Mouse (Mus musculus): ENCODE results near the gene Osgep. TPM values are rescaled to one million over a fixed set of nuclear protein-coding genes. Genes with fewer than 3 reads are reported as not detected.
A peak's percentile ranks its signal among the peaks of the same experiment; 100 is the strongest.
"Not testable (repeated sequence)": the region's sequence is repeated elsewhere in the genome, so short reads cannot be mapped to it uniquely, and the experiment has no call there.

The Osgep gene
- polyA plus RNA-seq (2015; fragmentation: Nextera tagmentation; extraction: Ambion mirVana) = 122 and 125 TPM in 2 replicates

GRCm38 (mm10) chr14:50924281-50925064 lies at the start of gene Osgep, which contains the start of gene Apex1:
Gene Osgep (minus strand): TSS chr14:50924893.
Gene Apex1 (plus strand): TSS chr14:50924968.
- Histone ChIP-seq H3K36me3 (peaks cover 41% of the 10 kb centered on the region), H3K9me3 (no peaks in the 10 kb centered on the region), H3K4me1 (replicated peaks) (peaks cover 46% of the 10 kb centered on the region), H3K9ac (peak within 1 kb of the TSS; percentile 84), H3K4me2 (peak within 1 kb of the TSS; percentile 87), H3K27me3 (no peaks in the 10 kb centered on the region), H3K27ac (replicated peaks) (peak within 1 kb of the TSS; percentile 93), H3K4me3 (peak within 1 kb of the TSS; percentile 78)
- peak; percentile 96 for ATAC-seq (ENCODE audit: low read depth)
- WGBS = under 1% methylated on average over 57 of the region's 57 CpGs

- H3K4me1 ChIP-seq (replicated peaks) = peaks cover 20% of the 10 kb centered on the region
- no peak overlapping the region for H3K4me2 ChIP-seq
- H3K9me3 ChIP-seq = no peaks in the 10 kb centered on the region
- no peaks in the 10 kb centered on the region for H3K27me3 ChIP-seq
- H3K9ac ChIP-seq = no peak overlapping the region
- 50% methylated on average over 4 of the region's 4 CpGs for WGBS
- H3K36me3 ChIP-seq = no peaks in the 10 kb centered on the region
- H3K4me3 ChIP-seq = no peak overlapping the region
- no peak for ATAC-seq (ENCODE audit: low read depth)
- H3K27ac ChIP-seq (replicated peaks) = no peak overlapping the region
Measured at GRCm38 (mm10) chr14:50973700-50974099, 49.0 kb upstream of the Osgep start.

- not testable (repeated sequence) for H3K9me3 ChIP-seq; H3K36me3 ChIP-seq; H3K27ac ChIP-seq (replicated peaks); H3K4me2 ChIP-seq; H3K4me3 ChIP-seq; H3K9ac ChIP-seq; ATAC-seq (ENCODE audit: low read depth); H3K27me3 ChIP-seq
- WGBS = 96% methylated on average over 5 of the region's 5 CpGs
- H3K4me1 ChIP-seq (replicated peaks) = peaks cover 23% of the 10 kb centered on the region
Measured at GRCm38 (mm10) chr14:50973054-50973453, 48.4 kb upstream of the Osgep start.

DNA sequence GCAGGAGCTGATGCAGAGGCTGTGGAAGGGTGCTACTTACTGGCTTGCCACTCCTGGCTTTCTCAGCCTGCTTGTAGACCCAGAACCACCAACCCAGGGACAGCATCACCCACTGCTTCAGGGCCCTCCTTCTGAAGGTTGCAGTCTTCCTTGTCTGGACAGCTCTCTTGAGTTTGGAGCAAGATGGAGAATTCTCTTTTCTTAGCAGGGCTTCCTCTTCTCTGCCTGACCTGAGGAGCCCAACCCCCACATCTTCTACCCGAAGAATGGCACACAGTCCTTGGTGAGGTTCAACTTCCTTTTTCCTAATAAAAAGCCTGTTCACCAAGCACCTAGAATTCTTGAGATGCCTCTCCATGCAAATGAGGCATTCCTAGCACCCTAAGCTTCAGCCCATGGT lies 46.1 kb upstream of the Osgep start:
- Histone ChIP-seq H3K36me3 (no peaks in the 10 kb centered on the region), H3K4me3 (no peak overlapping the region), H3K27ac (replicated peaks) (no peak overlapping the region), H3K4me1 (replicated peaks) (peaks cover 16% of the 10 kb centered on the region), H3K9ac (no peak overlapping the region), H3K27me3 (no peaks in the 10 kb centered on the region), H3K9me3 (no peaks in the 10 kb centered on the region), H3K4me2 (no peak overlapping the region)
- WGBS = 70% methylated on average over 1 of the region's 1 CpGs
- ATAC-seq (ENCODE audit: low read depth) = no peak

DNA sequence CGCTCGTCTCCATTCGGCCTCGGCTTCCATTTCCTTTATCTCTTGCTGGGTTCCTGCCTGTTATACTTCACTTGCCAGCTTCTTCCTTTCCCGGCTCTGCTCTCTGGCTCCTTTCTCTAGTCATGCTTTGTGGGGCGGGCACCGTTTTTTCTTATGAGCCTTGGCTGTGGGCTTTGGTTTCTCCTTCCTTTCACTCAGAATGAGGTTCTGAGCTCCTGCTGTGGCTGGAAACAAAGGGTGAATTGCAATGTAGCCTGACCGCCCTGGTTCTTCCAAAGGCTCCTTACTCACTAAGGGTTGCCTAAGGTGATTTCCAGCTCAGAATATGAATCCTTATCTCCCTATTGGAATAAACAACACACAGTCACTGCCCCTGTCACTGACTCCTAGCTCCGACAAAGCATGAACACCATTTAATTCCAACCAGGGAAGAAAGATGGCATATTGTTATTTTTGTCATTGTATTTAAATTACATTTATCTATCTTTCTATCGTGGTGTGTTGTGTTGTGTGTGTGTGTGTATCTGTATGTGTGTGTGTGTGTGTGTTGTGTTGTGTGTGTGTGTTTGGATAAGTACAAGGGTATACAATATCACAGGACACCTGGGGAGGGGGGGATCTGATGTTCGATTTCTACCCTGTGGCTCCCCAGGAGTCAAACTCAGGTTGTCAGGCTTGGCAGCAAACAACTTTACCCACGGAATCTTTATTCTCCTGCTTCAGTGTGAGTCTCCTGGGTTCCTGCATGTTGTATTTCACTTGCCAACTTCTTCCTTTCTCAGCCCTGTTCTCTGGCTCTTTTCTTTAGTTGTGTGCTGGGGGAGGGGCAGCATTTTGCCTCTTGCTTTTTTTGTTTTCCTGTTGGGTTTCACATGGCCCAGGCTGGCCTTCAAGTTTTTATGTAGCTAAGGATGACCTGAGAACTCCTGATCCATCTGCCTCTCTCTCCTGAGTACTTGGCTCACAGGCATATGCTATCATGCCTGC lies 45.2 kb upstream of the Osgep start:
- ATAC-seq (ENCODE audit: low read depth) = peak; percentile 61; the same call in 1 of the 2 replicates
- peaks cover 16% of the 10 kb centered on the region for H3K4me1 ChIP-seq (replicated peaks)
- no peak overlapping the region for H3K27ac ChIP-seq (replicated peaks)
- 16% methylated on average over 12 of the region's 12 CpGs for WGBS
- H3K27me3 ChIP-seq = no peaks in the 10 kb centered on the region
- no peaks in the 10 kb centered on the region for H3K9me3 ChIP-seq
- peak overlapping the region; percentile 18; the same call in 1 of the 2 replicates for H3K4me2 ChIP-seq
- no peak overlapping the region for H3K4me3 ChIP-seq
- H3K9ac ChIP-seq = no peak overlapping the region
- no peaks in the 10 kb centered on the region for H3K36me3 ChIP-seq

DNA sequence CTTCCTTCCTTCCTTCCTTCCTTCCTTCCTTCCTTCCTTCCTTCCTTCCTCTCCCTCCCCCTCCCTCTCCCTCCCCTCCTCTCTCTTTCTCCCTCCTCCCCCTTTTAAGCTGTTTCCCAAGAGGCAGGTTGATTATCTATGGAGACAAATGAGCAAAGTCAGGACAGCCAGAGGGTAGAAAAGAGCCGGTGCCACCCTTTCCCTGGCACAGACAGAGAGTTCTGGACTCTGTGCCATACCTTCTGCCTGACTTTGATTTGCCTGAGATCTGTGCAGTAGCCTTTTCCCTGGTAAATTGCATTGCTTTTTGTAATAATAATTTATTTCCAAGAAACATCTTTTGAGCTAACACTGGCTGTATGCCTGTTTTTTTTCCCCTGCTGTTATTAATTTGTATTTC lies 44.3 kb upstream of the Osgep start:
- no peaks in the 10 kb centered on the region for H3K36me3 ChIP-seq
- H3K9ac ChIP-seq = no peak overlapping the region
- ATAC-seq (ENCODE audit: low read depth) = no peak
- H3K9me3 ChIP-seq = no peaks in the 10 kb centered on the region
- no peak overlapping the region for H3K27ac ChIP-seq (replicated peaks)
- 7% methylated on average over 1 of the region's 1 CpGs for WGBS
- H3K4me3 ChIP-seq = no peak overlapping the region
- no peaks in the 10 kb centered on the region for H3K27me3 ChIP-seq
- peaks cover 16% of the 10 kb centered on the region for H3K4me1 ChIP-seq (replicated peaks)
- H3K4me2 ChIP-seq = peak overlapping the region; percentile 18; the same call in 1 of the 2 replicates

DNA sequence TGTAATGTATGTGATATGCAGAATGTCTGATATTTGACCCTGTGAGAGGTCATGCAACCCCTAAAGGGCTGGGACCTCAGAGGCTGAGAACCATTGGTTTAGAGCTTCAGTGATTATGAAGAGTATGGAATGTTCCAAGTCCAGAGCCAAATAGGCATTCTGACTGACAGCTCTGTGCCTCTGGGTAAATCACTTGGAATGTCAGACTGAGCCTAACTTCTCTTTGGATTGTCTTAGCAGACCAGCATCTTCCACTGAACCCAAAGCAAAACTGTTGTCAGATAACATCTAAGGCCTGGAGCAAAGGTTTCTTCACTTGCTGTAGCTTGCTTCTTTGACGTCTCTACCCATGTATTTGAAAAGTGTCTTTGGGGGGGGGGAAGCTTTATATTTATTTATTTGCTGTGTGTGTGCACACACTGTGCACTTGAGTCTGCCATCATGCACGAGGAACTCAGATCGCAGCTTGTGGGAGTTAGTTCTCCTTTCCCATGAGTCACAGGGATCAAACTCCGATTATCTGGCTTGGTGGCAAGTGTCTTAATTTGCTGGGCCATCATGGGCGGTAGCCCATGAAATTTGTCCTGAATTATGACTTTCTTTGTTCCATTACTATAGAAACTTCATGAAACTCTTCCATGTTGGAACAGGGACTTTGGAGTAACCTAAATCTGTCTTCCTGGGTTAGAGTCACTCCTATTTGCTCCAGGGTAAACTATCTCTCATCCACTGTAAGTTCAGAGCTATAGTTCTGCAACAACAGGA lies 43.7 kb upstream of the Osgep start:
- Histone ChIP-seq H3K27me3 (no peaks in the 10 kb centered on the region), H3K9ac (no peak overlapping the region), H3K36me3 (no peaks in the 10 kb centered on the region), H3K9me3 (no peaks in the 10 kb centered on the region), H3K4me3 (no peak overlapping the region), H3K27ac (replicated peaks) (no peak overlapping the region), H3K4me1 (replicated peaks) (peaks cover 16% of the 10 kb centered on the region), H3K4me2 (no peak overlapping the region)
- ATAC-seq (ENCODE audit: low read depth) = no peak
- 63% methylated on average over 5 of the region's 5 CpGs for WGBS

DNA sequence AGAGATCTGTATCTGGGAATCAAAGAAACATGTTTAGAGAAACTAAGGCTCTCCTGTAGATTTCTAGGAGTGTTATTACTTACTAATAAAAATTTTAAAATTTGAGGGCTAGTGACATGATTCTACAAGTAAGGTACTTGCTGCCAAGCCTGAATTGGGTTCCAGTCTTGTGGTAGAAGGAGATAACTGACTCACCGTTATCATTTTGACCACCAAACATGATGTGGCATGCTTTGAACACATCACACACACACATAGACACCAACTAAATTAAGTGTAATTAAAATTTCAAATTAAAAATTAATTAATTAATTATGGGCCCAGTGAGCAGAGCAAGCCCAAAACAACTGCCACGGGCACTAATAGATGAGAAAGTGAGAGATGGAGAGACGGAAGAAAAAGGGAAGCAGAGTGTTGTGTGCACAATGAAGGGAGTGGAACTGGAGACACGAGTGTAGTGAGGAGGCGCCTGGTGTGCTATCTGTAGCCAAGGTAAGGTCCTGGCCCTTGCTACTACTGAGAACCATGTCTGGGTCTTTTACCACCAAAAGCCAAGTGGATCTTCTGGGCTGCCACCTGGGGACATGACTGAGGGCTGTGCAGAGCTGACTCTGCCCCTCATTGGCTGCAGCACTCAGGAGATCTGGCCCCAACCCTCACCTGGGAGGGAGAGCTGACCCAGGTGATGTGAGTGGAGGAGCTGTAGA lies 33.7 kb upstream of the Osgep start:
- 94% methylated on average over 5 of the region's 5 CpGs for WGBS
- H3K4me2 ChIP-seq; H3K4me1 ChIP-seq (replicated peaks); H3K9ac ChIP-seq; H3K4me3 ChIP-seq; H3K27me3 ChIP-seq; H3K27ac ChIP-seq (replicated peaks); ATAC-seq (ENCODE audit: low read depth); H3K9me3 ChIP-seq; H3K36me3 ChIP-seq: not testable (repeated sequence)

- H3K4me1 ChIP-seq (replicated peaks); H3K4me2 ChIP-seq; H3K9ac ChIP-seq; H3K4me3 ChIP-seq; H3K36me3 ChIP-seq; H3K27ac ChIP-seq (replicated peaks); H3K9me3 ChIP-seq; ATAC-seq (ENCODE audit: low read depth); H3K27me3 ChIP-seq: not testable (repeated sequence)
- 83% methylated on average over 3 of the region's 3 CpGs for WGBS
Measured at GRCm38 (mm10) chr14:50957146-50957545, 32.5 kb upstream of the Osgep start.

DNA sequence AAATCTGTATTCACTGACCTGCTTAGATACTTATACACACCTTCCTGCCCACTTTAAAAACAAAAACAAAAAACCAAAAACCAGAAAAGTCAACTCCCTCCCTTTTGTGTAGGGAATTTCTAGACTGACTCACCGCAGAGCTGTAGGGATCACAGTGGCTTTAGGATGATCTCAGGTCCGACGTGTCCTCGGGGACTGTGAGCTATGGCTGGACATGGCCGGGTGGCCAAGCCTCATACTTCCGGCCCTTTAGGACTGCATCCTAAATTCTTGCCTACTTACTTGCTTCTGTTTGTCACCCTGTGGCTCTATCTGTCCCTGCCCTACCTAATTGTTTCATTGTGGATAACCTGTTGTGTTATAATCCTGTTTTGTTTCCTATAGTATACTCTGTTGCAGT lies 32.0 kb upstream of the Osgep start:
- H3K4me3 ChIP-seq; H3K9ac ChIP-seq; H3K36me3 ChIP-seq; H3K9me3 ChIP-seq; H3K27me3 ChIP-seq; H3K4me1 ChIP-seq (replicated peaks); H3K27ac ChIP-seq (replicated peaks); H3K4me2 ChIP-seq: not testable (repeated sequence)
- 82% methylated on average over 6 of the region's 6 CpGs for WGBS
- peak; percentile 45; the same call in 1 of the 2 replicates for ATAC-seq (ENCODE audit: low read depth)

DNA sequence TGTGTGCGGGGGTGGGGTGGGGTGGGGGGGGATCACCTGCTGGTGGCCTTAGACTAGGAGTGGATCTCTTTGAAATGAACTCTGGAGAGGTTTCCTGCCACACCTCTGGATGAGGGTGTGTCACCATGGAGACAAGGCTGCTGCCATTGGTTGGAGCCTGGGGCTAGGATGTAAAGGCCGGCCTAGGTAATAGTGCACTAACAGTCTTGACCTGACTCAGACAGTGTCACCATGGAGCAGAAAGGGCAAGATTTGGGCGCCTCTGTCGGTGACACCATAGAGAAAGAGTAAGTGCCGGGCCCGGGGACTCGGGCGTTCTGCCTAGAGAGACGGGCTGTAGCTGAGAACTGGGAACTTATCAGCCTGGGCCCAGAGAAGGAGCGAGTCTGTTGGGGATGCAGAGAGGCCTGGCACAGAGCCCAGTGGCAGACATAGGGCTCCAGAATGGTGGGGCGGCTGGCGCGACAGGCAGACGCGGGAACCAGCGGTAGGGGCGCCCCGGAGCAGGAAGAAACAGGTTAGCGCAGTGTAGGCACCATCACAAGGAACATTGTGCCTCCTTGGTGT lies 31.3 kb upstream of the Osgep start, which contains the start of gene Pnp2:
Gene Pnp2 (plus strand): TSS at position 51 of the 567 bp plus-strand sequence.
- 0 out of 2 replicates have a peak within 1 kb of the TSS, but pooled peaks have one; percentile 17 for H3K9ac ChIP-seq
- H3K9me3 ChIP-seq; H3K4me1 ChIP-seq (replicated peaks); H3K27me3 ChIP-seq; H3K27ac ChIP-seq (replicated peaks); H3K36me3 ChIP-seq: not testable (repeated sequence)
- 0 out of 2 replicates have a peak within 1 kb of the TSS, but pooled peaks have one; percentile 10 for H3K4me3 ChIP-seq
- 6% methylated on average over 19 of the region's 19 CpGs for WGBS
- ATAC-seq (ENCODE audit: low read depth) = peak; percentile 93
- H3K4me2 ChIP-seq = peak within 1 kb of the TSS; percentile 43

Data from neural tube, embryonic 13.5 days (tissue).